Mouse (Mus musculus) liver, embryonic 14.5 days (tissue): Measurements from ENCODE around the gene Umad1.

Experiments used
- CTCF ChIP-seq: IDR thresholded peaks from 2 replicates; pipeline ENCODE4 v1.5.1; 2016; ENCODE audit warnings: antibody characterized with exemption, low read depth, control low read depth
- EP300 ChIP-seq: IDR thresholded peaks from 2 replicates; pipeline ENCODE4 v1.6.1; 2016; ENCODE audit warnings: antibody characterized with exemption, low read depth

- TF ChIP-seq CTCF: no peak
- no peak for TF ChIP-seq EP300
These were observed 238.8 kb downstream of the Umad1 start for GRCm38 (mm10) chr6:8497868-8498257.
